Mouse (Mus musculus) spleen, adult 2 months (tissue): ENCODE measurements around the gene Hao2.

Source experiments
- CTCF ChIP-seq: fragments of 200-500 bp; IDR thresholded peaks from 2 replicates; pipeline ENCODE4 v1.5.1; 2011; ENCODE audit warnings: mild to moderate bottlenecking, inconsistent platforms; ENCODE audit not compliant: insufficient read depth, insufficient read length, insufficient replicate concordance; ENCODE audit errors: extremely low read depth
- POLR2A ChIP-seq: fragments of 200-500 bp; IDR thresholded peaks from 2 replicates; pipeline ENCODE4 v1.6.1; 2011; ENCODE audit warnings: low read depth, low read length, inconsistent platforms

GRCm38 (mm10) chr3:98936446-98936845 lies 43.4 kb upstream of the Hao2 start:
- TF ChIP-seq POLR2A: no peak
- no peak for TF ChIP-seq CTCF
